ENCODE assay signal across 7 mouse cellular contexts in genomic region chr3:34648833-34649719, GRCm38 (mm10). TPM values are rescaled to one million over a fixed set of nuclear protein-coding genes. Genes with fewer than 3 reads are reported as not detected.
DNase-seq lines count a peak whose midpoint lies in the region; ATAC-seq and TF ChIP-seq lines count a peak whose summit lies in the region.

No protein-coding gene starts in this region.

- H3K9ac ChIP-seq in limb, embryonic 15.5 days = no peak overlapping the region

- no peaks in the 10 kb centered on the region for H3K9me3 ChIP-seq in forebrain, embryonic 10.5 days
- no peaks in the 10 kb centered on the region for H3K9me3 ChIP-seq in limb, embryonic 15.5 days

- no peaks in the 10 kb centered on the region for H3K4me1 ChIP-seq in lung, adult 2 months (ENCODE audit: control insufficient read depth, insufficient read depth, low read length)
- H3K4me1 ChIP-seq in forebrain, embryonic 10.5 days = peaks cover 56% of the 10 kb centered on the region
- H3K4me1 ChIP-seq in limb, embryonic 15.5 days = peaks cover 33% of the 10 kb centered on the region

- DNase-seq in lung, adult 2 months = peak; percentile 34
- no peak for DNase-seq in lung, postnatal 4 days
- DNase-seq in forebrain, embryonic 10.5 days (ENCODE audit: extremely low spot score, low spot score) = peak; percentile 70
- DNase-seq in retina, embryonic 14.5 days (ENCODE audit: low spot score) = peak; percentile 61
- no peak for DNase-seq in gastrocnemius, adult 8-10 months (ENCODE audit: low spot score in 2 of 2)
- no peak for DNase-seq in cerebellum, postnatal 36 days

- no peak for ATAC-seq in limb, embryonic 15.5 days (ENCODE audit: insufficient number of reproducible peaks, low FRiP score, low TSS enrichment, low read depth)

- peak overlapping the region; percentile 72 for H3K4me2 ChIP-seq in limb, embryonic 15.5 days

- H3K36me3 ChIP-seq in forebrain, embryonic 10.5 days (replicated peaks) = peaks cover 28% of the 10 kb centered on the region
- no peaks in the 10 kb centered on the region for H3K36me3 ChIP-seq in limb, embryonic 15.5 days

- TF ChIP-seq POLR2A in lung, adult 2 months (IDR thresholded peaks at IDR 0.05; ENCODE audit: borderline replicate concordance, extremely low read depth, low read depth, low read length) = no peak

- peak overlapping the region; percentile 99 for H3K27ac ChIP-seq in forebrain, embryonic 10.5 days
- H3K27ac ChIP-seq in limb, embryonic 15.5 days = no peak overlapping the region

- H3K4me3 ChIP-seq in lung, adult 2 months (replicated peaks; ENCODE audit: extremely low read depth, low read depth, low read length) = no peak overlapping the region
- peak overlapping the region; percentile 79 for H3K4me3 ChIP-seq in forebrain, embryonic 10.5 days
- peak overlapping the region; percentile 40 for H3K4me3 ChIP-seq in limb, embryonic 15.5 days

- TF ChIP-seq CTCF in lung, adult 2 months (IDR thresholded peaks at IDR 0.05; ENCODE audit: insufficient read depth, low read length) = no peak

- H3K27me3 ChIP-seq in forebrain, embryonic 10.5 days (ENCODE audit: poor library complexity, severe bottlenecking) = peaks cover 74% of the 10 kb centered on the region
- H3K27me3 ChIP-seq in limb, embryonic 15.5 days = peaks cover 90% of the 10 kb centered on the region

- 4% methylated on average over 50 of the region's 50 CpGs for WGBS in lung, adult 2 months
- under 1% methylated on average over 50 of the region's 50 CpGs for WGBS in forebrain, embryonic 10.5 days
- WGBS in limb, embryonic 15.5 days = 2% methylated on average over 50 of the region's 50 CpGs

RNA-seq across cellular contexts. Expression of gene Sox2, which starts 1.1 kb away (rescaled TPM):
- polyA plus RNA-seq in lung, adult 2 months (2012; rRNA removed) = 14.2 and 16.0 TPM in 2 replicates
- 29.2 and 29.3 TPM in 2 replicates for polyA plus RNA-seq in forebrain, embryonic 10.5 days (2016; fragmentation: Nextera tagmentation; extraction: Ambion mirVana)
- polyA plus RNA-seq in limb, embryonic 15.5 days (2015; fragmentation: Nextera tagmentation; extraction: Ambion mirVana) = 0.38 TPM in 2 replicates
- under 1 TPM in 1 of 4 experiments, not detected in 3; 0.13 TPM for total RNA-seq in gastrocnemius, adult 8-10 months (2022)

Comparison
In these comparisons a context has a peak if more than half of its experiments do, and no peak if none do; other contexts are left out.
1. DNase-seq: peak in lung, adult 2 months (single experiment), forebrain, embryonic 10.5 days (single experiment) and retina, embryonic 14.5 days (single experiment); none in lung, postnatal 4 days (0 of 2), gastrocnemius, adult 8-10 months (0 of 2) and cerebellum, postnatal 36 days (0 of 2).
2. RNA of gene Sox2, which starts 1.1 kb away (polyA plus RNA-seq): 29.2 to 29.3 TPM in forebrain, embryonic 10.5 days and 14.2 to 16.0 TPM in lung, adult 2 months; 0.38 TPM in limb, embryonic 15.5 days; every median in the first group is over 10 times any median in the second.